Mouse (Mus musculus) midbrain, embryonic 16.5 days (tissue): ENCODE measurements around the gene Gpr176. TPM values are rescaled to one million over a fixed set of nuclear protein-coding genes. Genes with fewer than 3 reads are reported as not detected.
A peak's percentile ranks its signal among the peaks of the same experiment; 100 is the strongest.

Source experiments
- ATAC-seq: fragments of 200-750 bp; cut with Nextera tagmentation; 2 replicates; pipeline ENCODE4 v1.8.0; 2017; ENCODE audit warnings: moderate TSS enrichment
- H3K27ac ChIP-seq: fragments of 300-500 bp; sonication (generic); 2 replicates; pipeline ENCODE4 v1.5.1; 2014; ENCODE audit warnings: mild to moderate bottlenecking, low read length, mixed read lengths
- H3K27me3 ChIP-seq: fragments of 300-500 bp; sonication (generic); 2 replicates; pipeline ENCODE4 v1.6.1; 2014; ENCODE audit warnings: low read depth, low read length, mixed read lengths; ENCODE audit not compliant: control insufficient read depth, insufficient read depth
- H3K36me3 ChIP-seq: fragments of 300-500 bp; sonication (generic); 2 replicates; pipeline ENCODE4 v1.6.1; 2014; ENCODE audit warnings: mild to moderate bottlenecking, low read length, moderate library complexity, mixed read lengths; ENCODE audit not compliant: control insufficient read depth, insufficient read depth
- H3K4me1 ChIP-seq: fragments of 300-500 bp; sonication (generic); 2 replicates; pipeline ENCODE4 v1.6.1; 2014; ENCODE audit warnings: mild to moderate bottlenecking, low read length, mixed read lengths; ENCODE audit not compliant: control insufficient read depth, insufficient read depth
- H3K4me2 ChIP-seq: fragments of 300-500 bp; sonication (generic); 2 replicates; pipeline ENCODE4 v1.6.1; 2014; ENCODE audit warnings: mild to moderate bottlenecking, low read length, mixed read lengths
- H3K4me3 ChIP-seq: fragments of 300-500 bp; sonication (generic); 2 replicates; pipeline ENCODE4 v1.5.1; 2014; ENCODE audit warnings: low read depth, mild to moderate bottlenecking, low read length, moderate library complexity, mixed read lengths
- H3K9ac ChIP-seq: fragments of 300-500 bp; sonication (generic); 2 replicates; pipeline ENCODE4 v1.6.1; 2014; ENCODE audit warnings: low read depth, low read length, mixed read lengths
- H3K9me3 ChIP-seq: fragments of 300-500 bp; sonication (generic); replicated peaks from 2 replicates; pipeline ENCODE4 v1.6.1; 2014; ENCODE audit warnings: mild to moderate bottlenecking, low read length, mixed read lengths; ENCODE audit not compliant: control insufficient read depth, poor library complexity, severe bottlenecking
- WGBS: fragments of 180-500 bp; shearing (Covaris S2); extraction: QIAGEN DNeasy Blood & Tissue Kit; methylation state at CpG from one replicate; pipeline ENCODE4 v1.1.7; 2014; 5-methylcytosine and 5-hydroxymethylcytosine counted together
- polyA plus RNA-seq: library from polyadenylated mRNA; unstranded; fragments of >200 nt; fragmentation: Nextera tagmentation; extraction: Ambion mirVana; gene quantifications from 2 replicates; pipeline ENCODE4 v1.2.1, GENCODE M21; 2015

Gpr176 gene
- polyA plus RNA-seq, 1 experiment from 2014 or later: 7.7 TPM

- ATAC-seq: no peak
- no peak overlapping the region for H3K9ac ChIP-seq
Measured at GRCm38 (mm10) chr2:118404336-118404735, 31.1 kb upstream of the Gpr176 start.

GRCm38 (mm10) chr2:118401834-118402727, 28.9 kb upstream of the Gpr176 start:
- Histone ChIP-seq H3K36me3 (no peaks in the 10 kb centered on the region), H3K4me2 (no peak overlapping the region), H3K27ac (no peak overlapping the region), H3K4me3 (no peak overlapping the region), H3K4me1 (no peaks in the 10 kb centered on the region), H3K27me3 (no peaks in the 10 kb centered on the region), H3K9ac (no peak overlapping the region), H3K9me3 (no peaks in the 10 kb centered on the region)
- WGBS: 70% methylated on average over 5 of the region's 5 CpGs
- no peak for ATAC-seq

More at GRCm38 (mm10) chr2:118404336-118404735, 31.1 kb upstream of the Gpr176 start:
- H3K4me3 ChIP-seq: no peak overlapping the region
- 0 out of 2 replicates have a peak, but pooled peaks cover 2% of the 10 kb centered on the region for H3K36me3 ChIP-seq
- no peaks in the 10 kb centered on the region for H3K9me3 ChIP-seq
- H3K4me2 ChIP-seq: no peak overlapping the region
- no peak overlapping the region for H3K27ac ChIP-seq
- H3K4me1 ChIP-seq: no peaks in the 10 kb centered on the region
- 75% methylated on average over 5 of the region's 5 CpGs for WGBS
- no peaks in the 10 kb centered on the region for H3K27me3 ChIP-seq

- Histone ChIP-seq H3K27me3 (no peaks in the 10 kb centered on the region), H3K4me3 (no peak overlapping the region), H3K4me2 (no peak overlapping the region), H3K9me3 (no peaks in the 10 kb centered on the region), H3K4me1 (no peaks in the 10 kb centered on the region), H3K9ac (no peak overlapping the region), H3K36me3 (no peaks in the 10 kb centered on the region), H3K27ac (no peak overlapping the region)
- ATAC-seq: no peak
- WGBS: 92% methylated on average over 5 of the region's 5 CpGs
Measured at GRCm38 (mm10) chr2:118399751-118400150, 26.5 kb upstream of the Gpr176 start.

GRCm38 (mm10) chr2:118391201-118391600, 18.0 kb upstream of the Gpr176 start:
- H3K4me1 ChIP-seq: peaks cover 13% of the 10 kb centered on the region
- 79% methylated on average over 5 of the region's 5 CpGs for WGBS
- no peak overlapping the region for H3K27ac ChIP-seq
- ATAC-seq: no peak
- H3K9ac ChIP-seq: no peak overlapping the region
- no peak overlapping the region for H3K4me3 ChIP-seq
- H3K4me2 ChIP-seq: no peak overlapping the region
- no peaks in the 10 kb centered on the region for H3K36me3 ChIP-seq
- H3K9me3 ChIP-seq: no peaks in the 10 kb centered on the region
- H3K27me3 ChIP-seq: no peaks in the 10 kb centered on the region

GRCm38 (mm10) chr2:118390072-118390471, 16.9 kb upstream of the Gpr176 start:
- no peak overlapping the region for H3K9ac ChIP-seq
- H3K27me3 ChIP-seq: no peaks in the 10 kb centered on the region
- no peaks in the 10 kb centered on the region for H3K9me3 ChIP-seq
- no peak overlapping the region for H3K27ac ChIP-seq
- WGBS: 80% methylated on average over 5 of the region's 5 CpGs
- H3K4me3 ChIP-seq: no peak overlapping the region
- ATAC-seq: no peak
- peaks cover 13% of the 10 kb centered on the region for H3K4me1 ChIP-seq
- peak overlapping the region; percentile 11; the same call in 1 of the 2 replicates for H3K4me2 ChIP-seq
- no peaks in the 10 kb centered on the region for H3K36me3 ChIP-seq

GRCm38 (mm10) chr2:118389569-118389968, 16.4 kb upstream of the Gpr176 start:
- ATAC-seq: no peak
- no peaks in the 10 kb centered on the region for H3K36me3 ChIP-seq
- no peaks in the 10 kb centered on the region for H3K9me3 ChIP-seq
- H3K9ac ChIP-seq: no peak overlapping the region
- no peak overlapping the region for H3K27ac ChIP-seq
- 70% methylated on average over 3 of the region's 3 CpGs for WGBS
- H3K27me3 ChIP-seq: no peaks in the 10 kb centered on the region
- peaks cover 13% of the 10 kb centered on the region for H3K4me1 ChIP-seq
- H3K4me3 ChIP-seq: peak overlapping the region; percentile 91
- H3K4me2 ChIP-seq: peak overlapping the region; percentile 84

- peaks cover 13% of the 10 kb centered on the region for H3K4me1 ChIP-seq
- peak within 1 kb of the TSS; percentile 93 for H3K9ac ChIP-seq
- H3K27ac ChIP-seq: peak within 1 kb of the TSS; percentile 93
- peak within 1 kb of the TSS; percentile 91 for H3K4me3 ChIP-seq
- no peaks in the 10 kb centered on the region for H3K9me3 ChIP-seq
- no peaks in the 10 kb centered on the region for H3K27me3 ChIP-seq
- under 1% methylated on average over 61 of the region's 61 CpGs for WGBS
- no peaks in the 10 kb centered on the region for H3K36me3 ChIP-seq
- H3K4me2 ChIP-seq: peak within 1 kb of the TSS; percentile 84
- ATAC-seq: peak; percentile 97
Measured at GRCm38 (mm10) chr2:118388341-118389335, 15.4 kb upstream of the Gpr176 start, which contains the start of gene Eif2ak4. Gene Eif2ak4, plus strand, starts transcription at chr2:118388618.

DNA sequence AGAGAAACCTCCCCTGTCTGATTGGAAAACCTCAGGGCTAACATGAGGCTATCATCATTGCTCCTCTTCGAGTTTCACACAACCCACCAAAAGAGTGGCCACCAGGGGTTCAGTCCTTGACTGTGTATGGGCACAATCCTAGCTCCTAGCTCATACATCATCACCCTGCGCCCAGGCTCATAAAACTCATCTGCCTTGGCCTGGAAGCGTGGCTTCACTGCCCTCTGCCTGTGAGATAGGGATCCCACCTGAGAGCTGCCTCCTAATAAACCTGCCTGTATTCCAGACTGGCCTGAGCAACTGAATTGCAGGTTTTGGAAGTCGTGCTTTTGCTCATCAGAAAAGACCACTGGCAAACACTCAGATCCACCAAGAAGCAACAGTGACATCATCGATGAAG, 10.2 kb upstream of the Gpr176 start:
- H3K9me3 ChIP-seq: no peaks in the 10 kb centered on the region

More for the DNA sequence above, 10.2 kb upstream of the Gpr176 start:
- Histone ChIP-seq H3K4me2 (no peak overlapping the region), H3K9ac (no peak overlapping the region), H3K4me3 (no peak overlapping the region), H3K27ac (no peak overlapping the region), H3K36me3 (no peaks in the 10 kb centered on the region), H3K27me3 (no peaks in the 10 kb centered on the region), H3K4me1 (peaks cover 3% of the 10 kb centered on the region; the same call in 1 of the 2 replicates)
- 79% methylated on average over 5 of the region's 5 CpGs for WGBS
- ATAC-seq: no peak
